Mouse (Mus musculus): ENCODE measurements around the gene Wdr46. TPM values are rescaled to one million over a fixed set of nuclear protein-coding genes. Genes with fewer than 3 reads are reported as not detected.

The Wdr46 gene
- polyA plus RNA-seq, 1 experiment from 2014 or later = 25.2 TPM

GRCm38 (mm10) chr17:33935422-33936055 is 4.9 kb upstream of the Wdr46 start:
- WGBS = 84% methylated on average over 21 of the region's 21 CpGs
- no peak overlapping the region for H3K27ac ChIP-seq (replicated peaks; ENCODE audit: low read depth, low read length)
- no peaks in the 10 kb centered on the region; the same call in 1 of the 2 replicates for H3K27me3 ChIP-seq (ENCODE audit: control insufficient read depth, insufficient read depth, low read length)
- ATAC-seq (replicated peaks; ENCODE audit: insufficient number of reproducible peaks, low FRiP score, low TSS enrichment, low read depth) = no peak
- DNase-seq (ENCODE audit: low spot score) = no peak
- no peak overlapping the region for H3K4me3 ChIP-seq (ENCODE audit: low read depth, low read length)
- no peak overlapping the region for H3K9ac ChIP-seq (replicated peaks; ENCODE audit: low read length)
- no peaks in the 10 kb centered on the region; the same call in 1 of the 2 replicates for H3K4me1 ChIP-seq (ENCODE audit: control insufficient read depth, insufficient read depth, low read length)
- H3K9me3 ChIP-seq (replicated peaks; ENCODE audit: control insufficient read depth, low read length) = no peaks in the 10 kb centered on the region
- H3K4me2 ChIP-seq (ENCODE audit: low read depth, low read length) = no peak overlapping the region
- peaks cover 8% of the 10 kb centered on the region for H3K36me3 ChIP-seq (replicated peaks; ENCODE audit: control insufficient read depth, insufficient read depth, low read depth, low read length)

DNA sequence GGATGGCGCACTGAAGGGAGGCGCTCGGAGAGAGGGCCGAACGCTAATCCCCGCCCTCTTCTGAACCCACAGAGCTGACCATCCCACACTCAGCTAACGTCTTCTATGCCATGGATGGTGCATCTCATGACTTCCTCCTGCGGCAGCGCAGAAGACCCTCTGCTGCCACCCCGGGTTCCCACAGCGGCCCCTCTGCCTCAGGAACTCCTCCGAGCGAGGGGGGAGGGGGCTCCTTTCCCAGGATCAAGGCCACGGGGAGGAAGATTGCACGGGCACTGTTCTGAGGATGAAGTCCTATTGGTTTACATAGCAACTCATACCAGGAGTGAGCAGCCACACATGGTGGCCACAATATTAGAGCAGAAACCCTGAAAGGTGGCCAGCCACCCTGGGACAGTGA is 3.5 kb upstream of the Wdr46 start:
- H3K4me3 ChIP-seq (ENCODE audit: low read depth, low read length) = no peak overlapping the region
- 87% methylated on average over 15 of the region's 15 CpGs for WGBS
- peaks cover 8% of the 10 kb centered on the region for H3K36me3 ChIP-seq (replicated peaks; ENCODE audit: control insufficient read depth, insufficient read depth, low read depth, low read length)
- no peaks in the 10 kb centered on the region for H3K9me3 ChIP-seq (replicated peaks; ENCODE audit: control insufficient read depth, low read length)
- H3K27ac ChIP-seq (replicated peaks; ENCODE audit: low read depth, low read length) = no peak overlapping the region
- ATAC-seq (replicated peaks; ENCODE audit: insufficient number of reproducible peaks, low FRiP score, low TSS enrichment, low read depth) = no peak
- no peaks in the 10 kb centered on the region; the same call in 1 of the 2 replicates for H3K27me3 ChIP-seq (ENCODE audit: control insufficient read depth, insufficient read depth, low read length)
- H3K4me2 ChIP-seq (ENCODE audit: low read depth, low read length) = no peak overlapping the region
- no peaks in the 10 kb centered on the region; the same call in 1 of the 2 replicates for H3K4me1 ChIP-seq (ENCODE audit: control insufficient read depth, insufficient read depth, low read length)
- no peak for DNase-seq (ENCODE audit: low spot score)
- no peak overlapping the region for H3K9ac ChIP-seq (replicated peaks; ENCODE audit: low read length)

- Histone ChIP-seq H3K9ac (replicated peaks; ENCODE audit: low read length) (no peak overlapping the region), H3K9me3 (replicated peaks; ENCODE audit: control insufficient read depth, low read length) (no peaks in the 10 kb centered on the region), H3K36me3 (replicated peaks; ENCODE audit: control insufficient read depth, insufficient read depth, low read depth, low read length) (peaks cover 8% of the 10 kb centered on the region), H3K4me2 (ENCODE audit: low read depth, low read length) (no peak overlapping the region), H3K4me3 (ENCODE audit: low read depth, low read length) (peak overlapping the region; percentile 77; the same call in 1 of the 2 replicates), H3K27ac (replicated peaks; ENCODE audit: low read depth, low read length) (no peak overlapping the region), H3K27me3 (ENCODE audit: control insufficient read depth, insufficient read depth, low read length) (no peaks in the 10 kb centered on the region), H3K4me1 (ENCODE audit: control insufficient read depth, insufficient read depth, low read length) (no peaks in the 10 kb centered on the region)
- WGBS = 85% methylated on average over 11 of the region's 11 CpGs
- ATAC-seq (replicated peaks; ENCODE audit: insufficient number of reproducible peaks, low FRiP score, low TSS enrichment, low read depth) = no peak
- no peak for DNase-seq (ENCODE audit: low spot score)
These were observed 1.7 kb upstream of the Wdr46 start for GRCm38 (mm10) chr17:33938783-33939182.

- H3K27ac ChIP-seq (replicated peaks; ENCODE audit: low read depth, low read length) = no peak overlapping the region
- H3K9me3 ChIP-seq (replicated peaks; ENCODE audit: control insufficient read depth, low read length) = no peaks in the 10 kb centered on the region
- ATAC-seq (replicated peaks; ENCODE audit: insufficient number of reproducible peaks, low FRiP score, low TSS enrichment, low read depth) (no peak), DNase-seq (ENCODE audit: low spot score) (no peak)
- peak overlapping the region; percentile 77 for H3K4me3 ChIP-seq (ENCODE audit: low read depth, low read length)
- H3K9ac ChIP-seq (replicated peaks; ENCODE audit: low read length) = peak overlapping the region; percentile 70
- H3K36me3 ChIP-seq (replicated peaks; ENCODE audit: control insufficient read depth, insufficient read depth, low read depth, low read length) = peaks cover 11% of the 10 kb centered on the region
- no peaks in the 10 kb centered on the region for H3K27me3 ChIP-seq (ENCODE audit: control insufficient read depth, insufficient read depth, low read length)
- 2% methylated on average over 26 of the region's 26 CpGs for whole genome bisulfite sequencing
- no peaks in the 10 kb centered on the region for H3K4me1 ChIP-seq (ENCODE audit: control insufficient read depth, insufficient read depth, low read length)
- peak overlapping the region; percentile 87 for H3K4me2 ChIP-seq (ENCODE audit: low read depth, low read length)
These were observed 521 bp downstream of the Wdr46 start for GRCm38 (mm10) chr17:33940981-33941380.

- ATAC-seq (replicated peaks; ENCODE audit: insufficient number of reproducible peaks, low FRiP score, low TSS enrichment, low read depth) (no peak), DNase-seq (ENCODE audit: low spot score) (no peak)
- H3K9ac ChIP-seq (replicated peaks; ENCODE audit: low read length) = peak overlapping the region; percentile 70
- no peak overlapping the region for H3K27ac ChIP-seq (replicated peaks; ENCODE audit: low read depth, low read length)
- H3K4me2 ChIP-seq (ENCODE audit: low read depth, low read length) = peak overlapping the region; percentile 87
- no peaks in the 10 kb centered on the region for H3K4me1 ChIP-seq (ENCODE audit: control insufficient read depth, insufficient read depth, low read length)
- peaks cover 11% of the 10 kb centered on the region for H3K36me3 ChIP-seq (replicated peaks; ENCODE audit: control insufficient read depth, insufficient read depth, low read depth, low read length)
- peak overlapping the region; percentile 77 for H3K4me3 ChIP-seq (ENCODE audit: low read depth, low read length)
- no peaks in the 10 kb centered on the region for H3K27me3 ChIP-seq (ENCODE audit: control insufficient read depth, insufficient read depth, low read length)
- WGBS = 61% methylated on average over 19 of the region's 19 CpGs
- H3K9me3 ChIP-seq (replicated peaks; ENCODE audit: control insufficient read depth, low read length) = no peaks in the 10 kb centered on the region
These were observed 921 bp downstream of the Wdr46 start for GRCm38 (mm10) chr17:33941381-33941780.

GRCm38 (mm10) chr17:33943454-33943853 is 3.0 kb downstream of the Wdr46 start:
- ATAC-seq (replicated peaks; ENCODE audit: insufficient number of reproducible peaks, low FRiP score, low TSS enrichment, low read depth) = no peak
- Histone ChIP-seq H3K36me3 (replicated peaks; ENCODE audit: control insufficient read depth, insufficient read depth, low read depth, low read length) (peaks cover 3% of the 10 kb centered on the region; the same call in 1 of the 2 replicates), H3K27me3 (ENCODE audit: control insufficient read depth, insufficient read depth, low read length) (no peaks in the 10 kb centered on the region), H3K4me3 (ENCODE audit: low read depth, low read length) (no peak overlapping the region), H3K9me3 (replicated peaks; ENCODE audit: control insufficient read depth, low read length) (no peaks in the 10 kb centered on the region), H3K27ac (replicated peaks; ENCODE audit: low read depth, low read length) (no peak overlapping the region), H3K4me2 (ENCODE audit: low read depth, low read length) (no peak overlapping the region), H3K9ac (replicated peaks; ENCODE audit: low read length) (no peak overlapping the region), H3K4me1 (ENCODE audit: control insufficient read depth, insufficient read depth, low read length) (no peaks in the 10 kb centered on the region)
- DNase-seq (ENCODE audit: low spot score) = no peak
- 94% methylated on average over 15 of the region's 15 CpGs for WGBS

GRCm38 (mm10) chr17:33947430-33948089 is 7.1 kb downstream of the Wdr46 start:
- DNase-seq (ENCODE audit: low spot score) = no peak
- Histone ChIP-seq H3K27me3 (ENCODE audit: control insufficient read depth, insufficient read depth, low read length) (no peaks in the 10 kb centered on the region), H3K9me3 (replicated peaks; ENCODE audit: control insufficient read depth, low read length) (no peaks in the 10 kb centered on the region), H3K9ac (replicated peaks; ENCODE audit: low read length) (no peak overlapping the region), H3K36me3 (replicated peaks; ENCODE audit: control insufficient read depth, insufficient read depth, low read depth, low read length) (peaks cover 5% of the 10 kb centered on the region), H3K4me1 (ENCODE audit: control insufficient read depth, insufficient read depth, low read length) (peaks cover 2% of the 10 kb centered on the region; the same call in 1 of the 2 replicates), H3K4me2 (ENCODE audit: low read depth, low read length) (no peak overlapping the region), H3K4me3 (ENCODE audit: low read depth, low read length) (no peak overlapping the region), H3K27ac (replicated peaks; ENCODE audit: low read depth, low read length) (no peak overlapping the region)
- no peak for ATAC-seq (replicated peaks; ENCODE audit: insufficient number of reproducible peaks, low FRiP score, low TSS enrichment, low read depth)
- 94% methylated on average over 10 of the region's 10 CpGs for WGBS

Data from embryonic facial prominence, embryonic 11.5 days (tissue).